Mouse (Mus musculus) bone marrow macrophage, adult 2 months (primary cell): ENCODE measurements around the gene Slamf6. TPM values are rescaled to one million over a fixed set of nuclear protein-coding genes. Genes with fewer than 3 reads are reported as not detected.
"Not testable (repeated sequence)": the region's sequence is repeated elsewhere in the genome, so short reads cannot be mapped to it uniquely, and the experiment has no call there.

Experiments
- H3K27ac ChIP-seq: 2 replicates; pipeline ENCODE4 v1.5.1; 2012; ENCODE audit warnings: low read depth, low read length; ENCODE audit not compliant: insufficient read depth
- H3K4me1 ChIP-seq: 2 replicates; pipeline ENCODE4 v1.6.1; 2012; ENCODE audit warnings: low read length; ENCODE audit not compliant: control insufficient read depth, insufficient read depth
- H3K4me3 ChIP-seq: 2 replicates; pipeline ENCODE4 v1.5.1; 2012; ENCODE audit warnings: mild to moderate bottlenecking, low read length, moderate library complexity; ENCODE audit not compliant: insufficient read depth
- CTCF ChIP-seq: IDR thresholded peaks from 2 replicates; pipeline ENCODE4 v1.5.1; 2012; ENCODE audit warnings: low read depth, mild to moderate bottlenecking, low read length, moderate library complexity
- POLR2A ChIP-seq: IDR thresholded peaks from 2 replicates; pipeline ENCODE4 v1.6.1; 2012; ENCODE audit warnings: mild to moderate bottlenecking, low read depth, low read length, borderline replicate concordance
- polyA plus RNA-seq: library from polyadenylated mRNA; stranded (reverse); fragments of >200 nt; gene quantifications from 2 replicates; pipeline ENCODE4 v1.2.4, GENCODE M21; 2012; ENCODE audit not compliant: missing spikeins, insufficient read depth, insufficient read length

Gene Slamf6
- polyA plus RNA-seq, 1 experiment, result 0.94 TPM

GRCm38 (mm10) chr1:171957411-171957810 is 40.1 kb downstream of the Slamf6 start:
- Histone ChIP-seq H3K4me3 (no peak overlapping the region), H3K27ac (peak overlapping the region; percentile 45), H3K4me1 (peaks cover 13% of the 10 kb centered on the region)
- no peak for TF ChIP-seq POLR2A
- no peak for TF ChIP-seq CTCF

- TF ChIP-seq CTCF, result no peak
- no peak for TF ChIP-seq POLR2A
- peaks cover 13% of the 10 kb centered on the region for H3K4me1 ChIP-seq
- H3K27ac ChIP-seq, result no peak overlapping the region
- no peak overlapping the region for H3K4me3 ChIP-seq
Measured at GRCm38 (mm10) chr1:171960726-171961125, 43.4 kb downstream of the Slamf6 start.

GRCm38 (mm10) chr1:171961704-171962103 is 44.4 kb downstream of the Slamf6 start:
- H3K27ac ChIP-seq, result no peak overlapping the region
- H3K4me3 ChIP-seq, result no peak overlapping the region
- peaks cover 11% of the 10 kb centered on the region for H3K4me1 ChIP-seq
- TF ChIP-seq CTCF (no peak), POLR2A (no peak)

GRCm38 (mm10) chr1:171963613-171964012 is 46.3 kb downstream of the Slamf6 start:
- H3K4me3 ChIP-seq, result no peak overlapping the region
- H3K27ac ChIP-seq, result no peak overlapping the region
- no peak for TF ChIP-seq POLR2A
- TF ChIP-seq CTCF, result no peak
- no peaks in the 10 kb centered on the region for H3K4me1 ChIP-seq

GRCm38 (mm10) chr1:171966054-171966790 is 48.9 kb downstream of the Slamf6 start:
- TF ChIP-seq POLR2A, result no peak
- H3K27ac ChIP-seq, result no peak overlapping the region
- no peaks in the 10 kb centered on the region for H3K4me1 ChIP-seq
- H3K4me3 ChIP-seq, result no peak overlapping the region

- Histone ChIP-seq H3K4me3 (no peak overlapping the region), H3K4me1 (no peaks in the 10 kb centered on the region), H3K27ac (no peak overlapping the region)
- no peak for TF ChIP-seq CTCF
- TF ChIP-seq POLR2A, result no peak
Measured at GRCm38 (mm10) chr1:171969221-171969620, 51.9 kb downstream of the Slamf6 start.

GRCm38 (mm10) chr1:171970854-171971586 is 53.7 kb downstream of the Slamf6 start:
- no peak overlapping the region for H3K27ac ChIP-seq
- H3K4me1 ChIP-seq, result no peaks in the 10 kb centered on the region
- no peak overlapping the region for H3K4me3 ChIP-seq
- TF ChIP-seq CTCF, result no peak
- TF ChIP-seq POLR2A, result no peak

GRCm38 (mm10) chr1:171974361-171974760 is 57.0 kb downstream of the Slamf6 start:
- not testable (repeated sequence) for H3K4me3 ChIP-seq, H3K4me1 ChIP-seq, H3K27ac ChIP-seq

GRCm38 (mm10) chr1:171975377-171975776 is 58.1 kb downstream of the Slamf6 start:
- TF ChIP-seq CTCF, result no peak
- no peak for TF ChIP-seq POLR2A
- H3K4me3 ChIP-seq, result no peak overlapping the region
- no peak overlapping the region for H3K27ac ChIP-seq
- H3K4me1 ChIP-seq, result no peaks in the 10 kb centered on the region

- H3K4me1 ChIP-seq, result no peaks in the 10 kb centered on the region
- H3K27ac ChIP-seq, result no peak overlapping the region
- TF ChIP-seq CTCF, result no peak
- TF ChIP-seq POLR2A, result no peak
- no peak overlapping the region for H3K4me3 ChIP-seq
Measured at GRCm38 (mm10) chr1:171975831-171976230, 58.5 kb downstream of the Slamf6 start.
